Mouse (Mus musculus): ENCODE measurements at regions not wholly inside any gene's neighbourhood (a gene's known extent, or its start where the extent isn't known, plus 50 kb on each side); places are given as distances from the start of the nearest gene placed in this dataset.

GRCm38 (mm10) chr13:92911660-92912284, 67.2 kb downstream of the Mtx3 start:
- DNase-seq (ENCODE audit: low spot score): no peak

- DNase-seq (ENCODE audit: low spot score): no peak
These were observed 68.1 kb downstream of the Mtx3 start for GRCm38 (mm10) chr13:92912661-92913060.

GRCm38 (mm10) chr13:92914631-92915030, 70.1 kb downstream of the Mtx3 start:
- DNase-seq (ENCODE audit: low spot score): no peak

- no peak for DNase-seq (ENCODE audit: low spot score)
These were observed 70.8 kb downstream of the Mtx3 start for GRCm38 (mm10) chr13:92915221-92915839.

GRCm38 (mm10) chr13:92915948-92916710, 71.6 kb downstream of the Mtx3 start:
- DNase-seq (ENCODE audit: low spot score): no peak

GRCm38 (mm10) chr13:92919882-92920281, 75.3 kb downstream of the Mtx3 start:
- no peak for DNase-seq (ENCODE audit: low spot score)

GRCm38 (mm10) chr13:92921936-92922335, 77.4 kb downstream of the Mtx3 start:
- DNase-seq (ENCODE audit: low spot score): no peak

- no peak for DNase-seq (ENCODE audit: low spot score)
These were observed 78.9 kb downstream of the Mtx3 start for GRCm38 (mm10) chr13:92923496-92923895.

GRCm38 (mm10) chr13:92924021-92924420, 79.5 kb downstream of the Mtx3 start:
- no peak for DNase-seq (ENCODE audit: low spot score)

GRCm38 (mm10) chr13:92925196-92925595, 80.6 kb downstream of the Mtx3 start:
- no peak for DNase-seq (ENCODE audit: low spot score)

GRCm38 (mm10) chr13:92928551-92928950, 84.0 kb downstream of the Mtx3 start:
- no peak for DNase-seq (ENCODE audit: low spot score)

- no peak for DNase-seq (ENCODE audit: low spot score)
These were observed 87.1 kb downstream of the Mtx3 start for GRCm38 (mm10) chr13:92931696-92932095.

- DNase-seq (ENCODE audit: low spot score): no peak
These were observed 94.5 kb downstream of the Mtx3 start for GRCm38 (mm10) chr13:92939032-92939431.

GRCm38 (mm10) chr13:92940610-92941009, 96.0 kb downstream of the Mtx3 start:
- DNase-seq (ENCODE audit: low spot score): no peak

- DNase-seq (ENCODE audit: low spot score): no peak
These were observed 104.0 kb downstream of the Mtx3 start for GRCm38 (mm10) chr13:92948560-92948959.

GRCm38 (mm10) chr13:92960031-92960430, 115.5 kb downstream of the Mtx3 start:
- peak; percentile 28 for DNase-seq (ENCODE audit: low spot score)

- DNase-seq (ENCODE audit: low spot score): no peak
These were observed 118.1 kb downstream of the Mtx3 start for GRCm38 (mm10) chr13:92962625-92963024.

GRCm38 (mm10) chr13:92963351-92963895, 118.9 kb downstream of the Mtx3 start:
- no peak for DNase-seq (ENCODE audit: low spot score)

- no peak for DNase-seq (ENCODE audit: low spot score)
These were observed 119.7 kb downstream of the Mtx3 start for GRCm38 (mm10) chr13:92964213-92964743.

GRCm38 (mm10) chr13:92967025-92967610, 122.6 kb downstream of the Mtx3 start:
- DNase-seq (ENCODE audit: low spot score): no peak

- no peak for DNase-seq (ENCODE audit: low spot score)
These were observed 125.0 kb downstream of the Mtx3 start for GRCm38 (mm10) chr13:92969579-92969978.

- no peak for DNase-seq (ENCODE audit: low spot score)
These were observed 128.3 kb downstream of the Mtx3 start for GRCm38 (mm10) chr13:92972891-92973290.
